Comparison of ENCODE assay signal across 8 mouse cellular contexts in genomic region chr1:11565309-11565708, GRCm38 (mm10).
A peak's percentile ranks its signal among the peaks of the same experiment; 100 is the strongest.
DNase-seq lines count a peak whose midpoint lies in the region; ATAC-seq and TF ChIP-seq lines count a peak whose summit lies in the region.

No protein-coding gene starts in this region.

- CTCF ChIA-PET in Patski (lab: Charles Lee) = no interaction called here

- H3K9ac ChIP-seq in hindbrain, embryonic 11.5 days (ENCODE audit: low read depth, low read length) = no peak overlapping the region
- no peak overlapping the region for H3K9ac ChIP-seq in hindbrain, embryonic 16.5 days (ENCODE audit: low read depth, low read length)
- no peak overlapping the region for H3K9ac ChIP-seq in forebrain, embryonic 14.5 days (ENCODE audit: low read length)

- no peak overlapping the region for H3K4me2 ChIP-seq in hindbrain, embryonic 11.5 days (replicated peaks; ENCODE audit: low read depth, low read length)
- no peak overlapping the region for H3K4me2 ChIP-seq in hindbrain, embryonic 16.5 days (ENCODE audit: low read length)
- no peak overlapping the region for H3K4me2 ChIP-seq in forebrain, embryonic 14.5 days (ENCODE audit: low read length)

- H3K36me3 ChIP-seq in hindbrain, embryonic 11.5 days (ENCODE audit: control insufficient read depth, insufficient read depth, low read length) = no peaks in the 10 kb centered on the region
- H3K36me3 ChIP-seq in hindbrain, embryonic 16.5 days (ENCODE audit: control insufficient read depth, insufficient read depth, low read length) = no peaks in the 10 kb centered on the region
- no peaks in the 10 kb centered on the region for H3K36me3 ChIP-seq in forebrain, embryonic 14.5 days (ENCODE audit: control insufficient read depth, insufficient read depth, low read length)

- TF ChIP-seq CTCF in Patski (IDR thresholded peaks at IDR 0.05) = peak; percentile 71

- in situ Hi-C loops in Patski (cut with MboI; ENCODE audit: low pct_unique_long_range_greater_than_20kb) = loop anchor here (5.0 to 10.0 kb wide), 3 partner anchors 333 to 728 kb away; no protein-coding TSS in a partner anchor

- no peak overlapping the region for H3K27ac ChIP-seq in hindbrain, embryonic 11.5 days (ENCODE audit: low read depth, low read length)
- H3K27ac ChIP-seq in hindbrain, embryonic 16.5 days (ENCODE audit: low read depth, low read length) = no peak overlapping the region
- no peak overlapping the region for H3K27ac ChIP-seq in forebrain, embryonic 14.5 days (ENCODE audit: low read depth, low read length)

- DNase-seq in hindbrain, embryonic 11.5 days (ENCODE audit: low spot score) = peak; percentile 70
- DNase-seq in 416B (ENCODE audit: low read depth) = peak; percentile 3
- no peak for DNase-seq in Patski (ENCODE audit: low read depth, low spot score)
- peak; percentile 57 for DNase-seq in forebrain, embryonic 14.5 days (ENCODE audit: low spot score)
- peak; percentile 6 for DNase-seq in lung, postnatal 14 days

- no peaks in the 10 kb centered on the region for H3K27me3 ChIP-seq in hindbrain, embryonic 11.5 days (ENCODE audit: control insufficient read depth, insufficient read depth, low read length)
- no peaks in the 10 kb centered on the region for H3K27me3 ChIP-seq in hindbrain, embryonic 16.5 days (replicated peaks; ENCODE audit: control insufficient read depth, insufficient read depth, low read length)
- H3K27me3 ChIP-seq in Patski = no peaks in the 10 kb centered on the region
- H3K27me3 ChIP-seq in forebrain, embryonic 14.5 days (replicated peaks; ENCODE audit: control insufficient read depth, insufficient read depth, low read length) = no peaks in the 10 kb centered on the region

- POLR2A ChIA-PET in Patski (lab: Charles Lee) = no interaction called here

- 14% methylated on average over 6 of the region's 6 CpGs for WGBS in hindbrain, embryonic 11.5 days
- 13% methylated on average over 6 of the region's 6 CpGs for WGBS in hindbrain, embryonic 16.5 days
- WGBS in forebrain, embryonic 14.5 days = 11% methylated on average over 6 of the region's 6 CpGs

- no peaks in the 10 kb centered on the region for H3K4me1 ChIP-seq in hindbrain, embryonic 11.5 days (replicated peaks; ENCODE audit: control insufficient read depth, insufficient read depth, low read length)
- H3K4me1 ChIP-seq in hindbrain, embryonic 16.5 days (ENCODE audit: control insufficient read depth, insufficient read depth, low read depth, low read length) = no peaks in the 10 kb centered on the region
- H3K4me1 ChIP-seq in forebrain, embryonic 14.5 days (ENCODE audit: control insufficient read depth, insufficient read depth, low read length) = no peaks in the 10 kb centered on the region

- no peaks in the 10 kb centered on the region for H3K9me3 ChIP-seq in hindbrain, embryonic 11.5 days (ENCODE audit: control insufficient read depth, low read length)
- H3K9me3 ChIP-seq in hindbrain, embryonic 16.5 days (ENCODE audit: control insufficient read depth, low read length) = no peaks in the 10 kb centered on the region
- no peaks in the 10 kb centered on the region for H3K9me3 ChIP-seq in forebrain, embryonic 14.5 days (replicated peaks; ENCODE audit: control insufficient read depth, low read length)

- peak; percentile 65; the same call in 1 of the 2 replicates for ATAC-seq in hindbrain, embryonic 11.5 days (ENCODE audit: low FRiP score)
- ATAC-seq in hindbrain, embryonic 16.5 days = no peak
- no peak for ATAC-seq in Patski
- peak; percentile 52 for ATAC-seq in forebrain, embryonic 14.5 days
- ATAC-seq in megakaryocyte progenitor cell, adult 5-6 weeks (replicated peaks; ENCODE audit: poor library complexity) = no peak
- no peak for ATAC-seq in CD4-positive, CD25-positive, alpha-beta regulatory T cell, adult 4 months

- H3K4me3 ChIP-seq in hindbrain, embryonic 11.5 days (ENCODE audit: low read depth, low read length) = no peak overlapping the region
- H3K4me3 ChIP-seq in hindbrain, embryonic 16.5 days (ENCODE audit: low read length) = no peak overlapping the region
- H3K4me3 ChIP-seq in forebrain, embryonic 14.5 days (ENCODE audit: low read depth, low read length) = no peak overlapping the region

Comparison
In these comparisons a context has a peak if more than half of its experiments do, and no peak if none do; other contexts are left out.
1. ATAC-seq: peak in hindbrain, embryonic 11.5 days (single experiment) and forebrain, embryonic 14.5 days (single experiment); none in hindbrain, embryonic 16.5 days (single experiment), Patski (single experiment), megakaryocyte progenitor cell, adult 5-6 weeks (single experiment) and CD4-positive, CD25-positive, alpha-beta regulatory T cell, adult 4 months (single experiment).